Mouse (Mus musculus): ENCODE data around the gene Slc25a20. TPM values are rescaled to one million over a fixed set of nuclear protein-coding genes. Genes with fewer than 3 reads are reported as not detected.
A peak's percentile ranks its signal among the peaks of the same experiment; 100 is the strongest.
"Not testable (repeated sequence)": the region's sequence is repeated elsewhere in the genome, so short reads cannot be mapped to it uniquely, and the experiment has no call there.

The Slc25a20 gene
- total RNA-seq (2021): 10 to 100 TPM; 14.4 to 16.7 TPM
- long read RNA-seq, transcript Slc25a20-201 (9 exons, 1,783 nt): major isoform, 5 of 6 reads
- long read RNA-seq, partial matches to known transcripts: 1 of 6 reads
- long read RNA-seq, other reads (novel, unspliced or antisense): 0 of 6 reads

- DNase-seq (ENCODE audit: low spot score in 2 of 2): peak; percentile 52 to 67
Observed at GRCm38 (mm10) chr9:108661677-108662612, at the start of gene Slc25a20. TSS of gene Slc25a20 (plus strand) at chr9:108662088.

GRCm38 (mm10) chr9:108617301-108617700 is 44.6 kb upstream of the Slc25a20 start:
- no peak for DNase-seq (ENCODE audit: low spot score in 2 of 2)

- DNase-seq (ENCODE audit: low spot score in 2 of 2): no peak
Observed at GRCm38 (mm10) chr9:108626498-108626897, 35.4 kb upstream of the Slc25a20 start.

GRCm38 (mm10) chr9:108628141-108628540 is 33.7 kb upstream of the Slc25a20 start:
- no peak for DNase-seq (ENCODE audit: low spot score in 2 of 2)

- no peak for DNase-seq (ENCODE audit: low spot score in 2 of 2)
Observed at GRCm38 (mm10) chr9:108630683-108631082, 31.2 kb upstream of the Slc25a20 start.

GRCm38 (mm10) chr9:108631631-108632256 is 30.1 kb upstream of the Slc25a20 start:
- DNase-seq (ENCODE audit: low spot score in 2 of 2): no peak

DNA sequence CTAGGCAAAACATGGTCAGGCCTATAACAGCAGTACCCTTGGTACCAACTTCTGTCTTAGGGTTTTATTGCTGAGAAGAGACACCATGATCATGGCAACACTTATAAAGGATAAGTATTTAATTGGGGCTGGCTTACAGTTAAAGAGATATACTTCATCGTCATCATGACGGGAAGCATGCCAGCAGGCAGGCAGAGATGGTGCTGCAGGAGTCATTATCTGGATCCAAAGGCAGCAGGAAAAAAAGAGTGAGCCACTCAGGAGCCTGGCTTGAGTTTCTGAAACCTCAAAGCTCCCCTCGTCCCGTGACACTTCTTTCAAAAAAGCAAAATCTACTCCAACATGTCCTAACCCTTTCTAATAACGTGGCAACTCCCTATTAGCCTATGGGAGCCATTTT is 29.5 kb upstream of the Slc25a20 start:
- no peak for DNase-seq (ENCODE audit: low spot score in 2 of 2)

DNA sequence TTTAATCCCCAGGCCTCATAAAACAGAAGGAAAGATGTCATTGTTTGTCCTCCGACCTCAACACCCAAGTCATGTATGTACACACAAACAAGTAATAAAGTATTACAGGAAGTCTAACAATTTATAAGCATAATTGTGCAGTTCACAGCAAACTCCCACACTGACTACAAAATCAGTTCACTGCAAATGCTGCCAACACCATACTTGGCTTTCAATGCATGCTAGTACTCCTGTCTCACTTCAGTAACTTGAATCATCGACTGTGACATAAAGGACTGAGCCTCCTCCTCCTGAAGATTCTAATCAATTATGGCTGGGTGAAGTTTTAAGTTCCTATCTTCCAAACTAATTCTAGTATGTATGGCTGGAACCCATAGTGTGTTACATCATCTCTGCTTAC is 28.0 kb upstream of the Slc25a20 start:
- peak in 1 of 2 experiments; percentile 47 for DNase-seq (ENCODE audit: low spot score in 2 of 2)

DNA sequence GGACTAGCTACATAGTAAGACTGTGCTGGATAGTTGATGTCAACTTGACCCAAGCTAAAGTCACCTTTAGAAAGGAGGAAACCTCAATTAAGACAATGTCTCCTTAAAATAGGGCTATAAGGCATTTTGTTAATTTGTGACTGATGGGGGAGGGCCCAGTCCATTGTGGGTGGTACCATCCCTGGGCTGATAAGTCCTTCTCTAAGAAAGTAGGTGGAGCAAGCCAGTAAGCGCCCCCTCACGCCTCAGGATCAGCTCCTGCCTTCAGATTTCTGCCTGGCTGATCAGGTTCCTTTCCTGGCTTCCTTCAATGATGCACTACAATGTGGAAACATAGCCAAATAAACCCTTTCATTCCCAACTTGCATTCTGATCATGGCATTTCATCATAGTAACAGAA is 26.5 kb upstream of the Slc25a20 start:
- no peak for DNase-seq (ENCODE audit: low spot score in 2 of 2)

GRCm38 (mm10) chr9:108639825-108640224 is 22.1 kb upstream of the Slc25a20 start:
- DNase-seq (ENCODE audit: low spot score in 2 of 2): no peak

GRCm38 (mm10) chr9:108648166-108648565 is 13.7 kb upstream of the Slc25a20 start:
- DNase-seq (ENCODE audit: low spot score in 2 of 2): no peak

DNA sequence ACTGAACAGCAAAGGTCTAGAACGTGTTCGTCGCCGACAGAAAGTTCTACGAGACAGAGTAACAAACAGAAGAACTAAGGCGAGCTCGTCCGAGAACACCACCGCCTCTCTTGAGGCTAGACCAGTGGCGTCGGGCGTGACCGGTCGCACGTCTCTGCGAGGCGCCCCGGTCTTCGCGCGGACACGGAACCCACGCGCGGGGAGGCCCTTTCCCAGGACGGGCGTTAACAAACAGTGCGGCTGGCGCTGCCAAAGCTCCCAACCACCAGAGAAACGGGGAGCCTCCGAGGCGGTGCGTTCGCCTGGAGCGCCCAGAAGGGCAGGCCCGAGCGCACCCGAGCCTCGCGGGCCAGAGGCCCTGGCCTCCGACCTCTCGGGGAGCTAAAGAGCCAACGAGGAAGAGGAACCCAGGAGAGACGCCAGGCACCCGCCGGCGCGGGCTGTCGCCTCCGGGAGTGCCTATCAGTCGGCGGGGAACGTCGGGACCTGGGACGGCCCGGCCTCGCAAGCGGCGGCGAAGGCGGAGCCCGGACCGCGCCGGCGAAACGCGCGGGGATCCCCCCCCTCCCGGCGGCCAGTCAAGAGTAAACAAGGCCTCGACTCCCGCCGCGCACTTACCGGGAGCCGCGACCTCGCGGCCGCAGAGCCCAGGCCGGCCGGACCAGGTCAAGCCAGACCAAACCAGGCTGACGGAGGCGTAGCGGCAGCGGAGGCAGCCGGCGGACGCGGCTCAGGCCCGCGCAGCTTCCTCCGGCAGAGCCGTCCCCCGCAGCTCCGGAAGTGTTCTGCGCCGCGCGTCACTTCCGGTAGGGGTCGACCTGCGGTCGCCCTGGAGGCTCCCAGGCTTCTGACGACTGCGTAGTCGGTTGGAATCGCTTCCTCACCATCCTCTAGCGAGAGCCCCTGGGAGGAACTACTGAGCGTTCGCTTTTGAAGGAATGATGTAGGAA is 13.0 kb upstream of the Slc25a20 start, which contains the start of gene Arih2:
Gene Arih2 (minus strand): TSS at position 776 of the 950 bp plus-strand sequence.
- DNase-seq (ENCODE audit: low spot score in 2 of 2): peak; percentile 89 to 93

GRCm38 (mm10) chr9:108649561-108650440 is 12.1 kb upstream of the Slc25a20 start:
- DNase-seq (ENCODE audit: low spot score in 2 of 2): no peak

- peak; percentile 15 to 65 for DNase-seq (ENCODE audit: low spot score in 2 of 2)
Observed at GRCm38 (mm10) chr9:108654566-108655464, 7.1 kb upstream of the Slc25a20 start.

DNA sequence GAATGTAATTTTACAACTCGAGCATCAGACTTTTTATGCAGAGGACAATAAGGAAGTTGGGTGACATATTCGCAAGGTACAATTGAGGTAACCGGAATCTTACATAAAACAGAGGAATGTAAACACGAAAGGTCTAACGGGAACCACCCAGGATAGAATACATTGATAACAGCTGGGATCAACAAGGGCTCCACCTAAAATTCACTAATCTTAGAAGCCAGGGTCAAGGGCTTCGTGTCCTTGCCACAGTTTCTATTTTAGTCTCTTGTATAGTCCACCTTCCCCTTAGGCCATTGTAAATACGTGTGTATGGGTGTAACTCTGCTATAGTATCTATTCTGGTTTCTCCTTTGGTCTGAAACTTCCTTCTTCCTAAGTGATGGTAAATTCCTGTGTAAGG is 6.0 kb upstream of the Slc25a20 start:
- DNase-seq (ENCODE audit: low spot score in 2 of 2): not testable (repeated sequence)

GRCm38 (mm10) chr9:108662660-108663059 is 772 bp downstream of the Slc25a20 start:
- DNase-seq (ENCODE audit: low spot score in 2 of 2): no peak

GRCm38 (mm10) chr9:108669875-108670274 is 8.0 kb downstream of the Slc25a20 start:
- peak in 1 of 2 experiments; percentile 32 for DNase-seq (ENCODE audit: low spot score in 2 of 2)

DNA sequence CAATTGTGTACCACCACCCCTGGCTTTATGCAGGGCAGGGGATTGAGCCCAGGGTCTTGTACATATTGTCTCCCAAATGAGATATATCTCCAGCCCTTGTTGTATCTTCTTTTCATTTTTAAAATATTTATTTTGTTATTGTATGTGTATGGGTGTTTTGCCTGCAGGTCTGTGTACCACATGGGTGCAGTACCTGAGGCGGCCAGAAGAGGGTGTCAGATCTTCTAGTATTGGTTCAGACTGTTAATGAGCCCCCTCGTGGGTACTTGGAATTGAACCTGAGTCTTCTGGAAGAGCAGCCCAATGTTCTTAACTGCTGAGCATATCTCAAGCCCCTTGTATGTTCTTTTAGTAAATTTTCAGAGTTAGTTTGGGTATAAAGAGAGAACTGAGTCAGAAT is 11.3 kb downstream of the Slc25a20 start:
- no peak for DNase-seq (ENCODE audit: low spot score in 2 of 2)

DNA sequence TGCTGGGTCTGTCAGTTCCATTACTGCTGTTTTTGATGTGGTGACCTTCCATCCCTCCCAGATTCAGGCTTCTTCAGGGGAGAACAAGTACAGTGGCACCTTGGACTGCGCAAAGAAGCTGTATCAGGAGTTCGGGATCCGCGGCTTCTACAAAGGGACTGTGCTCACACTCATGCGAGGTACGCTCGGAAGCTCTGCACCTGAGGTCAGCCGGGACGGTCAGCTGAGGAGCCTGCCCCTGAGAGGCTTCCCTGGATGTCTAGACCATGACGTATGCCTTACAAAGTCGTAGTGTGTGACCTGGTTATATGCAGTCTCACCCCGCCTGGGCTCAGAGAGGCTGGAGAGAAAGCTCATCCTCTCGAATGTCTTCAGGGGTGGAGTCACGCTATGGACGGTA is 18.1 kb downstream of the Slc25a20 start:
- no peak for DNase-seq (ENCODE audit: low spot score in 2 of 2)

Measured in layer of hippocampus, adult 18-20 months (tissue).